Mouse (Mus musculus) urinary bladder, postnatal 36 days (tissue): ENCODE measurements around the gene Olfr307.
"Not testable (repeated sequence)": the region's sequence is repeated elsewhere in the genome, so short reads cannot be mapped to it uniquely, and the experiment has no call there.

Source experiments
- DNase-seq, 2 experiments: peaks; one replicate each; pipeline ENCODE4 v3.0.0; 2022; ENCODE audit warnings: low spot score in 2 of 2, mixed read lengths in 1 of 2

The Olfr307 gene

DNA sequence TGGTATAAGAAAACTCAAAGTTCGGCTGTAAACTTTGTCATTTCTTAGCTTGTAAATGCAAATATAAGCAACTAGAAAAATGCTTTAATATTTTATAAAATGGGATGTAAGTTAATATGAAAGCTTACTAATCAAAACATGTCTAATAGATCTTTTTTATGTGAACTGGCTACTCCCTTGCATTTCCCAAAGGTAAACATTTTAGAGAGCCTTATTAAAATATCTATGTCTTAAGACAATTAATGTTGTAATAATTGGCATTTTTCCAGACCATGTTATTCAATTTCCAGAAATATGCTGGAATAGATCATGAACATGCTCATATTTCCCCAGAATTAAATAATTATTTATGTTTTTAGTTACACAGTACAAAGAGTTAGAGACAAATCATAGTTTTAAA lies at the start of gene Olfr307:
Olfr307 (minus strand) TSS at position 101 of the 400 bp plus-strand sequence.
- no peak for DNase-seq

DNA sequence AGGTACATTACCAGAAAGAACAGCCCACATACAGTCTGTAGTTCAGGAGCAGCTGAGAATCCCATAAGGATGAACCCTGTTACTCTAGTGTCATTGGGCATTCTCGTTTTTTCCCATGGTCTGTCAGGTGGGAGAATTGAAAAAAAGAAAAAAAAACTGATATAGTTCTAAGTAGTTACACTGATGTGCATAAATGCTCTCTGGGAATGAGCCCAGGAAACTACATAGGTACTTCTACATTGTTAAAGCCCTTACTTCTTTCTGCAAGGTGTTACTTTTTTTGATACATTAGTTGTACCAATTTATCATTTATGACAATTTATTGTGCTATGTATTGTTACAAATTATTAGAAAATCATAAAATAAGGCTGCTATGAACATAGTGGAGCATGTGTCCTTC lies 49.2 kb upstream of the Olfr307 start, which contains the start of gene Olfr304:
Olfr304 (minus strand) TSS at position 101 of the 400 bp plus-strand sequence.
- no peak for DNase-seq

DNA sequence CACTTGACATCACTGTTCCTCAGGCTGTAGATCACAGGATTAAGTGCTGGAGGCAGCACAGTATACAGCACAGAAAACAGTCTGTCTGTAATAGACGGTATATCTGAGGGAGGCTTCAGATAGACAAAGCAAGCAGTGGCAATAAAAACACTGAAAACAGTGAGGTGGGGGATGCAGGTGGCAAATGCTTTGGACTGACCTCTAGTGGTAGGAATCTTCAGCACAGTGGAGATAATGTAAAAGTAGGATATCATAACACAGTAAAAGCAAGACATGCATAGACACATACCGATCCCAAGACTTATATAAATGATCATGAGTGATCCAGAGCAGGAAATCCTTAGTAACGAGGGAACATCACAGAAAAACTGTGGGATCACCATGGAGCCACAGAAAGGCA lies 48.4 kb upstream of the Olfr307 start:
- DNase-seq: no peak

DNA sequence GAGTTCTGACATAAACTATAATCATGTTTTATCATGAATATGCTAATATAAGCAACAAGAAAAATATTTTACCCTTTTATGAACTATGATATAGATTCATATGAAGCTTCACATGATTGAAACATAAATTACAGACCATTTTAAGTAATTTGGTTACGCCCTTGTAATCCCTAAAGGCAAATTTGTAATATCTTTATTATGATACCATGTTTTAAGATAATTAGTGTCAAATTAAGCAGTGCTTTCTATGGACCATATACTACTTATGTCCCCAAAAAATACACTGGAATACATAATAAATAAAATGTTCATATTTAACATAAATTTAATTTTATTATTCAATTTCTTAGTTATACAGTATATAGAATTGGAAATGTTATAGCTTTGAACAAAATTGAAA lies 29.4 kb upstream of the Olfr307 start, which contains the start of gene Olfr305:
Olfr305 (minus strand) TSS at position 101 of the 400 bp plus-strand sequence.
- no peak for DNase-seq

DNA sequence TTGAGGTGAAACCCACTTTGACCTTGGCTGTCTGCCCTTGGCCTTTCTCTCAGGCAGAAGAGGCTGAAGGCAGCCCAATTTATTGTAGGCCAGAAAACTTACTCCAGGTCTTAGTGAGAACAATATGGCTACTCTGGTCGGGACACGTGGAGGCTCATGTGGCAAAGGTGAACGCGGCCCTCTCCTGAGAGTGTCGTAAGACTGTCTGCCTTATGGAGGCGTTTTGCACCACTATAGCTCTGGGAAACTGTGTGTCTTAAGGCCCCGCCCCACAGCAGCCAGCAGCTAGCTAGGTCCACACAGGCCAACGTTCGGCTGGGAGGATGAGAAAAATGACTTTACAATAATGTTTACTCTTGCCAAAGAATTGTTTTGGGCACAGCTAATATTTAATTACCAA lies 8.9 kb upstream of the Olfr307 start:
- DNase-seq: not testable (repeated sequence)

DNA sequence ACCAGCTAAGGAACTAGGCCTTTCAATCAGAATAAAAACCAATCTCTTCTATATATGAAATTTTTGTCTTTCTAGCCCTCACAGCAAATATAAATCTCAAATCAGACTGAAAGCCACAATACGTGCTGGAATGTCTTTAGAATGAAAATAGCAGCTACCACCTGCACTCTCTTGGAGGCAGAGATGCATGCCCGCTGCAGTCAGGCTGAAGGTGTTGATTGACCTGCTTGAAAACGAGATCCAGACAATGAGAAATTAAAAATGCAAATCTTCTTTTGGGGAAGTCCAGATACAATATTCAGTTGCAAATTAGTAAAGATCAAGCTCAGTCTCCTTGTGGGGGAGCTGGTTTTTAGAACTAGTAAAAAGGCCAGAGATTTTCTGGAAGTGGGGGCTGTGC lies 6.9 kb upstream of the Olfr307 start:
- DNase-seq: no peak

DNA sequence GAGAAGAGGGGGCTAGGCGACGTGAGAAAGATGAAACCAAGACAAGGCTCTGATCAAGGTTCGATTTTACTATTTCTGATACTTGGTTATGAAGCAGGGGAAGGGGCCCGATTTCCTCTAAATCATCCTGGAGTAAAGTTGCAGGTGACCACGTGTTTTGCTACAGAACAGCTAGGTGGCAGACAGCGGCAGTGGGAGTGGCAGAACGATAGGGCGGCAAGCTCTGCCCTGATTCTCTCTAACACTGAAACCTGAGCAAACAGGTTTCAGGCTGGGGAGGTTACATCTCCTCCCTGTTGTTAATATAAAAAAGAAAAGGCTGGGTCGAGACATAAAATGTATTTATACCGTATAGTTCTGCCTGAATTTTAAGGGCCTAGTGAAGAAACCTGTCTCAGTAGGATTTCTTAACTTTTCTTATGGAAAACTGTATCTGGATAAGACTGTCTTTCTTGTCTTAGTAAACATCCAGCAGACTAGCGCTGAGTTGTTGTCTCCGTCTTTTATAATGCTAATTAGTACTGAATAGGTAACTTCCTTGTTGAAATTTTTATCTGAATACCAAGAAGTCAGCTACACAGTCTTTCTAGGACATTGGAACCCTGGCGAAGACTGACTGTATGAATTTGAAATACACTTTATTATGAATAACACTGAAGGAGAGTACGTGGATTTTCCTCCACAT lies 5.6 kb upstream of the Olfr307 start:
- DNase-seq: no peak

DNA sequence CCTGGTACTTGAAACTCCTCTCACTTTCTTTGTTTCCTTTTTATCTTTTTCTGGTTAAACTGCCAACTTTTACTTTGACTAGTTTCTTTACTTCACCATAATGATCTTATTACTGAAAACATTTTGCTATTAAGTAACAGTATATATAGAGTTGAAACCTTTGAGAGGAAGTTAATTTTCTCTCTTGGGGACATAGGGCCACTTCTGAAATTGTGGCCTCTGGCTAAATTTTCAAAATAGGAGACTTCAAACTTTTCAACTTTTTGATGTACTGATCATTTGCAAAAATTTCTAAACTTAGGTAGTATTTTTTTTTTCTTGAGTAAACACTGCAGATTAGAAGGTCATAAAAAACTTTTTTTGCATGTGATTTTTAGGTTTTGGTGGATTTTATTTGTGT lies 11.9 kb downstream of the Olfr307 start, which contains the start of gene Olfr308:
Olfr308 (minus strand) TSS at position 101 of the 400 bp plus-strand sequence.
- DNase-seq: no peak

DNA sequence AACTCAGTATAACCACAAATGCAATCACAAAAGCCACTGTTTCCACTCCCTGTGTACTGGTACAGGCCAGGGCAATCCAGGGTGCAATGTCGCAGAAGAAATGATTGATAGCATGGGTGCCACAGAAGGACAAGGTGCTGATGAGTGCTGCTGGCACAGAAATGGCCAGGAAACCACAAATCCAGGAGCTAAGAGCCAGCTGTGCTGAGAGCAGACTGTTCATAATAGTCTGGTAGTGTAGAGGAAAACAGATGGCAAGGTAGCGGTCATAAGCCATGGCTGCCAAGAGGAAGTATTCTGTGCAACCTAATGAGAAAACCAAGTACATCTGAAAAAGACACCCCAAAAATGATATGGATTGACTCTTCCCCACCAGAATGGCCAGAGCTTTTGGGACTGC lies 16.1 kb downstream of the Olfr307 start:
- no peak for DNase-seq

DNA sequence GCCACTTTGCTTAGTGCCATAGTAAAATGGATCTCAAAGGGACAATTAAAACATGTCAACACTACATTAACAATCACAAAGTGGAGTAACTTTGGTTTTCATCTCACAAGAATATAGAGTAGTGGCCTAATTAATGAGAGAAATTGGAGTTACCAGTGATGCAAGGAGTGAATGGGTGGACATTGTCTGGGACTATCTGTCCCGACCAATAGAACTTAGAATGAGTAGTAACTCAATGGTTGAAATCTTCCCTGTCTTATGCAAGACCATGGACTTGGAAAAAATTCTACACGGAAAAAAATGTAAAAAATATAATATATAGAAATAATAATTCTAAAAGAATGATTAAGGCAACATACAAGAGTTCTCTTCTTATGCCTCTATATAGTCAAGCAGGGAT lies 23.8 kb downstream of the Olfr307 start, which contains the start of gene Olfr309:
Olfr309 (minus strand) TSS at position 101 of the 400 bp plus-strand sequence.
- no peak for DNase-seq
